Mouse (Mus musculus): ENCODE data around the gene Vps11.
"Not testable (repeated sequence)": the region's sequence is repeated elsewhere in the genome, so short reads cannot be mapped to it uniquely, and the experiment has no call there.

- not testable (repeated sequence) for TF ChIP-seq GATA1 (IDR thresholded peaks at IDR 0.05; ENCODE audit: borderline replicate concordance, low read length); FLI1 (IDR thresholded peaks at IDR 0.05; ENCODE audit: low read length)
These were observed 37.8 kb downstream of the Vps11 start for GRCm38 (mm10) chr9:44323656-44324055.
